Mouse (Mus musculus) forebrain, embryonic 12.5 days (tissue): ENCODE measurements around the gene Epha4. TPM values are rescaled to one million over a fixed set of nuclear protein-coding genes. Genes with fewer than 3 reads are reported as not detected.

ENCODE experiments used
- ATAC-seq: fragments of 200-750 bp; cut with Nextera tagmentation; 2 replicates; pipeline ENCODE4 v1.8.0; 2017; ENCODE audit warnings: moderate TSS enrichment; ENCODE audit not compliant: low FRiP score
- H3K27ac ChIP-seq: fragments of 300-500 bp; sonication (generic); 2 replicates; pipeline ENCODE4 v1.5.1; 2016; ENCODE audit warnings: mild to moderate bottlenecking
- H3K27me3 ChIP-seq: fragments of 300-500 bp; sonication (generic); 2 replicates; pipeline ENCODE4 v1.6.1; 2016; ENCODE audit warnings: mild to moderate bottlenecking
- H3K36me3 ChIP-seq: fragments of 300-500 bp; sonication (generic); replicated peaks from 2 replicates; pipeline ENCODE4 v1.6.1; 2016; ENCODE audit warnings: mild to moderate bottlenecking
- H3K4me1 ChIP-seq: fragments of 300-500 bp; sonication (generic); 2 replicates; pipeline ENCODE4 v1.6.1; 2016
- H3K4me2 ChIP-seq: fragments of 300-500 bp; sonication (generic); 2 replicates; pipeline ENCODE4 v1.6.1; 2016; ENCODE audit warnings: mild to moderate bottlenecking, moderate library complexity
- H3K4me3 ChIP-seq: fragments of 300-500 bp; sonication (generic); replicated peaks from 2 replicates; pipeline ENCODE4 v1.5.1; 2016; ENCODE audit warnings: mild to moderate bottlenecking
- H3K9ac ChIP-seq: fragments of 300-500 bp; sonication (generic); 2 replicates; pipeline ENCODE4 v1.6.1; 2016; ENCODE audit warnings: mild to moderate bottlenecking
- H3K9me3 ChIP-seq: fragments of 300-500 bp; sonication (generic); 2 replicates; pipeline ENCODE4 v1.6.1; 2016
- WGBS: fragments of 180-500 bp; shearing (Covaris S2); methylation state at CpG from one replicate; pipeline ENCODE4 v1.1.7; 2016; 5-methylcytosine and 5-hydroxymethylcytosine counted together
- polyA plus RNA-seq: library from polyadenylated mRNA; unstranded; fragments of >200 nt; fragmentation: Nextera tagmentation; extraction: Ambion mirVana; gene quantifications from 2 replicates; pipeline ENCODE4 v1.2.1, GENCODE M21; 2016

Epha4 gene
- 56.2 and 58.4 TPM in 2 replicates for polyA plus RNA-seq

DNA sequence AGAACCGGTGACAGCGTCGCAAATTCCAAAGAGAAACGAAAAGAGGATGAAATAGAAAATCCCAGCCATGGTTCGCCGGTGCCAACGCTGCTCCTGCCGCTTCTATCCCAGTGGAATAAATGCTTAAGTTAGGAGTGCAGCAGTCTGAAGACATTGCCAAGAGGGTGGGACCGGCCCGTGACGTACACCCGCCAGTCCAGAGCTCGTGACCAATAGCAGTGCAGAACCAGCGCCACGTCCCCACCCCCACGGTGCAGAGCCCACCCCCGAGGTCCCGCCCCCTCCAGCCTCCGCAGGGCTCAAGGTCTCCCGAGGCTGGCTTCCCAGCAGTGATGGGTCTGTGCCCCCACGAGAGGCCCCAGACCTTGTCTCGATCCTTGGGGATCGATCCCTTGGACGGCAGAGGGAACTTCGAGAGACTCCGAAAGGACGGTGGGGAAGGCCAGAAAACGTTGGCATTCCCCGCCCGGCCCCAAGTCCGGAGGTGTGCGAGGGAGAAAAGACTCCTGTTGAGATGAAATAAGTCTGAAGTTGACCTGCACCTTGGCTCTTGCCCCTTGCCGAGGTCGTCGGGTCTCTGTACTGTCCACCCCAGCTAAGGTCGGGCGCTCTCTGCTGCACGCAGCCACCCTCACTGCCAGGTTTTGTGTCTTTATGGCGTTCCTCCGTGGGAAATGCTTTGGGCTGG is at the start of gene Epha4:
Gene Epha4 (minus strand): TSS at position 126 of the 688 bp plus-strand sequence.
- peak within 1 kb of the TSS; percentile 78 for H3K4me3 ChIP-seq
- peak within 1 kb of the TSS; percentile 92 for H3K4me2 ChIP-seq
- ATAC-seq: peak; percentile 94
- WGBS: under 1% methylated on average over 40 of the region's 40 CpGs
- H3K9me3 ChIP-seq: no peaks in the 10 kb centered on the region
- H3K9ac ChIP-seq: peak within 1 kb of the TSS; percentile 88
- H3K36me3 ChIP-seq: peaks cover 5% of the 10 kb centered on the region
- H3K4me1 ChIP-seq: peaks cover 31% of the 10 kb centered on the region
- peaks cover 6% of the 10 kb centered on the region; the same call in 1 of the 2 replicates for H3K27me3 ChIP-seq
- H3K27ac ChIP-seq: peak within 1 kb of the TSS; percentile 95

DNA sequence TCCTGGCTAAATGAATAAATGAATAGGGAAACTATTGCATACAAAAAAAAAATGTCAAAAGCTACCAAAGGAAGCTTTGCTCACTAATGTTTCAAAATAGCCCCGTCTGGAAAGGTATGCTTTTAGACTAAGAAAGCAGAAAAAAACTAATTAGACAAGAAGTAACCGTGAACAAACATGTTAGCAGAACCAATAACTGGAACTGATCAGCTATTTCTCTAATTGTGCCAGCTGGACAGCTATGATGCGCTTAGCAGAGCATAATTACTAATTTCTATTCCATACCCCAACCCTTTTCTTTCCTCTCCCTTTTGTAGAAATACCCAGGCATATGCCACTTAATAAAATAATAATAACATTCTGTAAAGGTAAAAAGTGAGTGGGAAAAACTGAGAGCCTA is 41.3 kb upstream of the Epha4 start:
- Histone ChIP-seq H3K4me2 (no peak overlapping the region), H3K27me3 (no peaks in the 10 kb centered on the region), H3K9ac (no peak overlapping the region), H3K27ac (no peak overlapping the region), H3K9me3 (no peaks in the 10 kb centered on the region), H3K4me1 (peaks cover 17% of the 10 kb centered on the region; the same call in 1 of the 2 replicates), H3K4me3 (no peak overlapping the region), H3K36me3 (no peaks in the 10 kb centered on the region)
- ATAC-seq: no peak
- 42% methylated on average over 3 of the region's 3 CpGs for WGBS

DNA sequence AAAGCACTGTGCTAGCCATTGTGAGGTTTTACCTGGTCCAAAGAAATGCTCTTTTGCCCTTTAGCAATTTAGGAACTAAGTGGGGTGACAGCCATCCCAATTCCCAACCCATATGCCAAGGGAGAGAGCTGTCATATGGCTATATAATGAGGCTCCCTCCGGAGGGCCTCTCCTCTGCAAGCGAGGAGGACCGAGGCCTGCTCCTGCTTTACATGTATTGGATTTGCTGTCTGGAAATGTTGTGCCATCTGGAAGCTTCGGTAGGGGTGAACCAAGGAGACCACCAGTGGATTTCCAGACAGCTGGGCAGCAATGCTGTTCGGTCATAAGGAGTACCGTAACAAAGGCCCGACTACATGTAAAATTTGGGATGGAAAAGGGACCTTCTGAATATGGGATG is 37.0 kb upstream of the Epha4 start:
- Histone ChIP-seq H3K4me2 (no peak overlapping the region), H3K27ac (no peak overlapping the region), H3K4me1 (peaks cover 27% of the 10 kb centered on the region), H3K4me3 (no peak overlapping the region), H3K9ac (no peak overlapping the region), H3K36me3 (no peaks in the 10 kb centered on the region), H3K9me3 (no peaks in the 10 kb centered on the region), H3K27me3 (no peaks in the 10 kb centered on the region)
- ATAC-seq: no peak
- 90% methylated on average over 7 of the region's 7 CpGs for WGBS

DNA sequence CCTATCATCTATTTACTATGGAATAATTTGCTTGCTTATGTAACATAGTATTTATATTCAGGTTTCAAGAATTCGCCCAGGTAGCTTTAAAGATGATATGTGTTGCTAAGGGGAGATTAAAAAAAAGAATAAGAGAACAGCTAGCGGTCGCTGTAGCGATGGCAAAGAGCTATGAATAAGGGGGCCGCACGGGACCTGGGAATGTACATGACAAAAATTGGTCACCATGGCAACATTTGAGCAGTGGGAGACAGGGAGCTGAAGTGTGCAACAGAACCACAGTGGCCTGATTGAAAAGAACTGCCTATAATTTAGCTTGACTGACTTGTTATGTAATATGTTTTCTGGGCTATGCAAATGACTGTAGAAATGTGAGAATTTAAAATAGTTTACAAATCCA is 30.8 kb upstream of the Epha4 start:
- H3K9ac ChIP-seq: no peak overlapping the region
- H3K27me3 ChIP-seq: no peaks in the 10 kb centered on the region
- WGBS: 13% methylated on average over 6 of the region's 6 CpGs
- peak overlapping the region; percentile 19 for H3K4me2 ChIP-seq
- no peak overlapping the region for H3K4me3 ChIP-seq
- ATAC-seq: peak; percentile 95
- no peak overlapping the region for H3K27ac ChIP-seq
- no peaks in the 10 kb centered on the region for H3K36me3 ChIP-seq
- no peaks in the 10 kb centered on the region for H3K9me3 ChIP-seq
- peaks cover 41% of the 10 kb centered on the region for H3K4me1 ChIP-seq

DNA sequence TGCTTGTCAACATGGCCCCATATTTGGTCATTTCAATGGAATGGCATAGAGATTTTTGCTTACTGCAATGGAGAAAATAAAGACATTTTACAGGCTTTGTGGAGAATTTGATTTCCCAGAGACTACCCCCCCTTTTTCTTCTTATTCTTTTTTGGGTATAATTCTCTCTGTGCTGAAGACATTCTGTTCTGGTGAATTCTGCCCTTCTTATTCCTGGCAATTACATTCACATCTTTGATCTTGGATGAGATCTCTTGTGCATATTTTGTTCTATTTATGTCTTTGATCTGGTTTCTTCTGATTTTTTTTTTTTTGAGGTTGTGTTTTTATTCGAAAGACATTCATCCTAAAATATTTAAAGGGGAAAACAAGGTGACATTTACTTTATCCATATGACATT is 30.1 kb upstream of the Epha4 start:
- no peak overlapping the region for H3K4me2 ChIP-seq
- no peaks in the 10 kb centered on the region for H3K36me3 ChIP-seq
- H3K27ac ChIP-seq: 0 out of 2 replicates have a peak overlapping the region, but pooled peaks have one; percentile 51
- H3K9me3 ChIP-seq: no peaks in the 10 kb centered on the region
- H3K9ac ChIP-seq: no peak overlapping the region
- H3K4me1 ChIP-seq: peaks cover 42% of the 10 kb centered on the region
- WGBS: 72% methylated on average over 1 of the region's 1 CpGs
- H3K27me3 ChIP-seq: no peaks in the 10 kb centered on the region
- no peak overlapping the region for H3K4me3 ChIP-seq
- no peak for ATAC-seq

DNA sequence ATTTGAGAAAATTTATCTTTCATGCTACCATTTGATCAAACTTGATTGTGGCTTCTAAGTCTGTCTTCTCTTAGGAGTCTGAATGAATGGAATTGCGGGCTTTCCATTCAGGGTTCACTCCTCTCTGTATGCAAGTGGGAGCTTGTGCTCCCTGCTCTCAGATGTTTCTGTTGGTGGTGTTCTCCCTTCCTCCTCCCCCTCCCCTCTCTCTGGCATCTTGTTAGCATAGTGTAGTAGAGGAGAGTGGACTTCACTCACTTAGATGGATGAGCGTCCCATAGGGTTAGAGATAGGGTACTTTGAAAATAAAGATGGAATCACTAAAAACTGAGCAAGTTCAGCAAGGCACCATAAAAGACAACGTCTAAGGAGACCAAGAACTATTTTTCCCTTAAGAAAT is 29.4 kb upstream of the Epha4 start:
- Histone ChIP-seq H3K4me3 (no peak overlapping the region), H3K4me2 (no peak overlapping the region), H3K9me3 (no peaks in the 10 kb centered on the region), H3K27ac (no peak overlapping the region), H3K36me3 (no peaks in the 10 kb centered on the region), H3K27me3 (no peaks in the 10 kb centered on the region), H3K4me1 (peaks cover 49% of the 10 kb centered on the region), H3K9ac (no peak overlapping the region)
- ATAC-seq: no peak
- 36% methylated on average over 3 of the region's 3 CpGs for WGBS

DNA sequence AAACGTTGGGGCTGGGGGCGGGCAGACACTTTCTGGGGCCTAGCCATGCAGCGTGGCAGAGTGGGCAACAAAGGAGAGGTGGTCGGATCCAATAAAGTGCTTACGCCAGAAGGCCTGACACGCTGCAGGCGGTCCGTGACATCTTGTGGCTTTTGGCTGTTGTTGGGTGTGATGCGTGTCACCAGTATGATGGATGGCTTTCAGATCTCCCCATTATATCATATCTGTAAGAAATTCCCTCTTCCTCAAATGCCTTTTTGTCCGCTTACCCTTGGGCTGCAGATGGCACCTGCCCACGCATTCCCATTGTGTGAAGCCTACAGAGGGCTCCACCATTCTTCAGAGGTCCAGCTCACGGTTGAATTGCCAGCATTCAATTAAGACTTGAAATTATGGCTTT is 25.1 kb upstream of the Epha4 start:
- no peaks in the 10 kb centered on the region for H3K27me3 ChIP-seq
- no peak overlapping the region for H3K4me2 ChIP-seq
- no peak overlapping the region for H3K9ac ChIP-seq
- H3K36me3 ChIP-seq: no peaks in the 10 kb centered on the region
- 72% methylated on average over 12 of the region's 12 CpGs for WGBS
- no peak overlapping the region for H3K27ac ChIP-seq
- no peak overlapping the region for H3K4me3 ChIP-seq
- ATAC-seq: no peak
- H3K4me1 ChIP-seq: peaks cover 23% of the 10 kb centered on the region
- H3K9me3 ChIP-seq: no peaks in the 10 kb centered on the region

DNA sequence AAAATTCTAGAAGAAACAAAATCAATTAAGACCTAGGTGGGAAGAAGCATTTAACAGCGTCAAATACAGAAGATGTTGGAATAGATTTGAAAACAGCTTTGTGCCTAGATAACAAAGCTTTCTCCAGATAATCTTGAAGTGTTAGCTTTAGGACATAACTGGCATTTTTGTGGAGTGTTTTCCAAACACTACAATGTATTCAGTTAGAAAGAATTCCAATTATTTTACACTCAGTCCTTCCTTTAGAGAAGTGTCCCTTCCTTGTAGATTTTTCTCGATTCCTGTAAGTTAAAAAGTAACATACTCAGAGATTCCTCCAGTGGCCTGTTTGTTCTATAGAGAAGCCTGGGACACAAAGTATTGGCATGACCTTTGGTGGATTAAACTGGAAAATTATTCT is 23.7 kb upstream of the Epha4 start:
- Histone ChIP-seq H3K4me2 (no peak overlapping the region), H3K27me3 (no peaks in the 10 kb centered on the region), H3K4me1 (peaks cover 12% of the 10 kb centered on the region), H3K9me3 (no peaks in the 10 kb centered on the region), H3K4me3 (no peak overlapping the region), H3K27ac (no peak overlapping the region), H3K9ac (no peak overlapping the region), H3K36me3 (no peaks in the 10 kb centered on the region)
- WGBS: 82% methylated on average over 2 of the region's 2 CpGs
- no peak for ATAC-seq

DNA sequence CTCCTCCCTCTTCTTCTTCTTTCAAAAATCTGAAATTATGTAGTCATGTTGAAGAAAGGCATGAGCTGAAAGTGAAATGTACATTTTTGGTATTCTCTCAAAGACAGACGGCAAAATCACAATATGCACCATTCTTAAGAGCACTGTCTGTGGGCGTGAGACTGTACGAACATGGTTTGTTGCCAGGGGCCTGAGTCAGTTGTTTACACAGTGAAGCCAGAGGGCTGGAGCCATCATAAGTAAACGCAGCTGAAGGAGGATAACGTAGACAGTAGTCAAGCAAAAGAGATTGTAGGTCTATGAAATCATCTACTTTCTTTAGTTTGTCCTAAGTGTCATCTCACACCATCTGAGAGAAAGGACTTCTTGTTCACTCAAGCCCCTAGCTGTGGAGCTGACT is 21.0 kb upstream of the Epha4 start:
- Histone ChIP-seq H3K27me3 (no peaks in the 10 kb centered on the region), H3K9ac (no peak overlapping the region), H3K27ac (no peak overlapping the region), H3K36me3 (no peaks in the 10 kb centered on the region), H3K4me1 (peaks cover 19% of the 10 kb centered on the region), H3K4me2 (no peak overlapping the region), H3K4me3 (no peak overlapping the region), H3K9me3 (no peaks in the 10 kb centered on the region)
- ATAC-seq: no peak
- 90% methylated on average over 5 of the region's 5 CpGs for WGBS

DNA sequence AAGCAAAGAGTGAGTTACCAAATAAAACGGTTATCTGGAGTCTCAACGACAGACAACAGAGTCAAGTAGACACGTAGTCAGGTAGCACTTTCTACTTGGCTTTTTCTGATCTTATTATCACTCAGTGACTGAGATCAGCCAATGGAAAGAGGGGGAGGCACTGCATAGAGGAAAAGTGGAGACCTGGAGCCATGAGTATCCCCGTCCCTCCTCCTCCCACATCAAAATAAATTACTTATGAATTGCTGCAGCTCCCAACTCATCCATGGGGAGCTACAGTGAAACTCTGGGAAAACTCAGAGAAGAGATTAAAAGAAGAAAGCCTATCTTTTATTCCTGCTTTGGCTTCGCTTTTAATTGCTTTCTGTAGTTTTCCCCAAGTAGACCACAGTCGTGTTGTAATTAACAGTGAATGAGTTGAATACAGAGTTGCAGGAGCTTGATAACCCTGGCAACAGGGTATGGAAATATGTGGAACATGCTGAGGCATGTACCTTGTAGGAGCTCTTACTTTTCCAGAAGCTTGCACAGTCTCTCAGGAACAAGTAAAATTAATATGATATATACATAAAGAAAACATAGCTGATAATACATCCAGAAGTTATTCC is 17.8 kb upstream of the Epha4 start:
- Histone ChIP-seq H3K36me3 (no peaks in the 10 kb centered on the region), H3K4me1 (peaks cover 13% of the 10 kb centered on the region), H3K9ac (no peak overlapping the region), H3K4me3 (no peak overlapping the region), H3K9me3 (no peaks in the 10 kb centered on the region), H3K27ac (peak overlapping the region; percentile 81), H3K4me2 (peak overlapping the region; percentile 28), H3K27me3 (no peaks in the 10 kb centered on the region)
- ATAC-seq: peak; percentile 54; the same call in 1 of the 2 replicates
- WGBS: 16% methylated on average over 6 of the region's 6 CpGs

DNA sequence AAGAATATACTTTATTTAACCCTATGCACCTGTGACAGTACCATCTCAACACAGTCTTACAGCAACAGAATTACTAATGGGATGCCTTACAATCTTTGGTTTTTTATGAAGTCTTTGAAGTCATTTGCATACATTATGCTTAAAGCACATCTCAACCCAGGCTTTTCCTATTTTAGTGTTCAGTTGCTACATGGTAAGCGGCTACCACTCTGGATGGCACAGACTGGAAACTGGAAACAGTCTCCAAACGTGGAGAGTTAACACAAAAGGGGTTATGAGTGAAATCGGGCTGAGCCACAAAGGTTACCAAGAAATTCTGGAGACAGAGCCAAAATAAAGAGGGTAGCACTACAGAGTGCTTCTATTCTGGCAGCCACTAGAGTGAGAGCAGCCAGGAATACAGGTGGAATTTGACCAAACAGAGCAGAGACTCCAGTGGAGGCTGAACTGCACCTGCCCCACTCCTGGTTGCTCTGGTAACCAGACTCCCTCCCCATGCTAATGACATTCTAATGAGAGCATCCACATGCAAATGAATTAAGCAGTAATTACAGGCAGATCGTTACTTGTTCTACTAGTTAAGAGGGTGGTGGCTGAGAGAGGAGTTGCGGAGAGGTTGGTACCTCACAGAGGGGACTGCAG is 17.2 kb upstream of the Epha4 start:
- Histone ChIP-seq H3K4me3 (no peak overlapping the region), H3K36me3 (no peaks in the 10 kb centered on the region), H3K4me1 (peaks cover 17% of the 10 kb centered on the region), H3K9ac (no peak overlapping the region), H3K27ac (peak overlapping the region; percentile 81), H3K9me3 (no peaks in the 10 kb centered on the region), H3K4me2 (peak overlapping the region; percentile 28), H3K27me3 (no peaks in the 10 kb centered on the region)
- peak; percentile 91 for ATAC-seq
- 26% methylated on average over 5 of the region's 5 CpGs for WGBS

DNA sequence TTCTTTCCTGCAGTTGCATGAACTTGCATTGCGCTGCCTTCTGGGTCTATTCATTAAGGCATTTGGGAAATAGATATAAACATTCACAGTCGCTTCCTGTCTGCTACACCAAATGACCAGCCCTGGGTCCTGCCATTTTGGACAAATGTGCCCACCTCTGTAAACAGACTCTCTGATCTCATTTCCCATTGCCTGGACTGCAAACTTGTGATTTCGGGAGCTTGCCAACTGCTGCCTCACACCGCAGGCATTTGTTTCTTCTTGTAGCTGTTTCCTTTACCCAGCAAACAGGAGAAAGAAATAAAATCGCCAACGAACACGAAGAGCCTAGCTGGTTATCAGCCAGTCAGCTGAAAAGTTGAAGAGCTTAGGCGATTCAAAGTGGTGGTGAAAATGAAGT is 10.2 kb upstream of the Epha4 start:
- no peak overlapping the region for H3K9ac ChIP-seq
- H3K36me3 ChIP-seq: no peaks in the 10 kb centered on the region
- H3K4me2 ChIP-seq: no peak overlapping the region
- H3K27me3 ChIP-seq: peaks cover 2% of the 10 kb centered on the region; the same call in 1 of the 2 replicates
- H3K4me1 ChIP-seq: peaks cover 31% of the 10 kb centered on the region
- no peak for ATAC-seq
- no peak overlapping the region for H3K27ac ChIP-seq
- WGBS: 91% methylated on average over 8 of the region's 8 CpGs
- H3K9me3 ChIP-seq: no peaks in the 10 kb centered on the region
- H3K4me3 ChIP-seq: no peak overlapping the region
